Mouse (Mus musculus) liver, embryonic 15.5 days (tissue): Measurements from ENCODE around the gene Uts2b. TPM values are rescaled to one million over a fixed set of nuclear protein-coding genes. Genes with fewer than 3 reads are reported as not detected.

ENCODE experiments used
- polyA plus RNA-seq: library from polyadenylated mRNA; unstranded; fragments of >200 nt; fragmentation: Nextera tagmentation; extraction: Ambion mirVana; gene quantifications from 2 replicates; pipeline ENCODE4 v1.2.1, GENCODE M21; 2015

The Uts2b gene
- polyA plus RNA-seq, 1 experiment from 2014 or later: not detected

Other genes with a start within 250 kb of the Uts2b start
- not detected in 2 replicates for gene Ostn, start 62.8 kb downstream of the Uts2b start, polyA plus RNA-seq
- gene Ccdc50, start 18.6 kb upstream of the Uts2b start, polyA plus RNA-seq: 10.2 and 12.3 TPM in 2 replicates